Mouse (Mus musculus) retina, postnatal 7 days (tissue): ENCODE measurements around the gene Rhof.

Experiments used
- DNase-seq: peaks from one replicate; pipeline ENCODE4 v3.0.0-alpha.2; 2012; ENCODE audit warnings: low read depth, low spot score

The Rhof gene

GRCm38 (mm10) chr5:123110296-123110721 is 22.2 kb downstream of the Rhof start:
- DNase-seq, result no peak

GRCm38 (mm10) chr5:123109452-123110203 is 22.9 kb downstream of the Rhof start:
- no peak for DNase-seq

GRCm38 (mm10) chr5:123104769-123105168 is 27.7 kb downstream of the Rhof start:
- DNase-seq, result no peak

GRCm38 (mm10) chr5:123103556-123103955 is 28.9 kb downstream of the Rhof start:
- no peak for DNase-seq

GRCm38 (mm10) chr5:123102376-123102775 is 30.1 kb downstream of the Rhof start:
- no peak for DNase-seq

- DNase-seq, result no peak
These were observed 34.0 kb downstream of the Rhof start for GRCm38 (mm10) chr5:123098487-123098886.

GRCm38 (mm10) chr5:123096299-123096698 is 36.2 kb downstream of the Rhof start:
- no peak for DNase-seq

GRCm38 (mm10) chr5:123094238-123094991 is 38.1 kb downstream of the Rhof start:
- no peak for DNase-seq

- no peak for DNase-seq
These were observed 39.3 kb downstream of the Rhof start for GRCm38 (mm10) chr5:123093077-123093633.

GRCm38 (mm10) chr5:123090560-123091306 is 41.8 kb downstream of the Rhof start:
- no peak for DNase-seq

- no peak for DNase-seq
These were observed 43.7 kb downstream of the Rhof start for GRCm38 (mm10) chr5:123088784-123089183.

- no peak for DNase-seq
These were observed 46.0 kb downstream of the Rhof start for GRCm38 (mm10) chr5:123086501-123086900.

GRCm38 (mm10) chr5:123083340-123084050 is 49.0 kb downstream of the Rhof start:
- DNase-seq, result no peak

- no peak for DNase-seq
These were observed 52.0 kb downstream of the Rhof start for GRCm38 (mm10) chr5:123080510-123080909.

- DNase-seq, result no peak
These were observed 52.5 kb downstream of the Rhof start for GRCm38 (mm10) chr5:123080041-123080440.

- no peak for DNase-seq
These were observed 52.9 kb downstream of the Rhof start for GRCm38 (mm10) chr5:123079568-123079967.

- no peak for DNase-seq
These were observed 55.8 kb downstream of the Rhof start for GRCm38 (mm10) chr5:123076419-123077281.

- DNase-seq, result peak; percentile 88
These were observed 56.7 kb downstream of the Rhof start for GRCm38 (mm10) chr5:123075576-123076418.

GRCm38 (mm10) chr5:123068714-123069113 is 63.8 kb downstream of the Rhof start:
- DNase-seq, result no peak
